Mouse (Mus musculus) adrenal gland, adult 2 months (tissue): ENCODE data around the gene Cyp39a1. TPM values are rescaled to one million over a fixed set of nuclear protein-coding genes. Genes with fewer than 3 reads are reported as not detected.

Experiments
- DNase-seq: peaks from one replicate; pipeline ENCODE4 v3.0.0; 2021
- polyA plus RNA-seq: library from polyadenylated mRNA; depleted of rRNA; stranded (reverse); fragments of >200 nt; gene quantifications from 2 replicates; pipeline ENCODE4 v1.2.3, GENCODE M21; 2012; rRNA removed
- total RNA-seq, 2 experiments: library from RNA; stranded (reverse); gene quantifications; 2 replicates each; pipeline ENCODE4 v1.2.3; 2021

Gene Cyp39a1
- total and polyA plus RNA-seq, 3 experiments: 0.27 to 2.2 (median 2.0) TPM

- peak; percentile 35 for DNase-seq
These were observed 91.5 kb downstream of the Cyp39a1 start for GRCm38 (mm10) chr17:43758607-43759259.

GRCm38 (mm10) chr17:43784531-43784930 lies 117.3 kb downstream of the Cyp39a1 start:
- DNase-seq: peak; percentile 13

- DNase-seq: no peak
These were observed 121.0 kb downstream of the Cyp39a1 start for GRCm38 (mm10) chr17:43788222-43788621.

- DNase-seq: no peak
These were observed 122.2 kb downstream of the Cyp39a1 start for GRCm38 (mm10) chr17:43789376-43789775.

DNA sequence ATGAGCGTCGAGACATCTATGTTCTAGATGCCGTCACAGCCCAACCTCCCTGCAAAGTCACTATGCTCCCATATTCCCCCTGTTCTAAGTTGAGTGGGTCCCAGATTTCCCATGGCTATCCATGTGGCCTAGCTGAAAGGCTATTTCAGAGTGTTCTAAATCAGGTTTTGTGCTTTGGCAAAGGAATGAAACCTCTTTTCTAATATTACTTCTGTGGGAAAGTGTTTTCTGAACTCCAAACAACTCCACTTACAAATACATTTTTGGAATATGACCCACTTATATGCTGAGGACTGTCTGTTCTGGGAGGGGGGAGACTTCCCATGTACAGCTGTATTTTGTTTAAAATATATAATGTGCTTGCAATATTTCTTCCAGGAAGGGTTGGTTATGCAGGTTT lies 124.5 kb downstream of the Cyp39a1 start:
- no peak for DNase-seq

- DNase-seq: no peak
These were observed 127.6 kb downstream of the Cyp39a1 start for GRCm38 (mm10) chr17:43794731-43795280.

Other genes starting within 250 kb of the Cyp39a1 start
- under 1 TPM in 1 of 2 experiments, not detected in 1; 0.14 TPM for gene Mep1a, start 164.6 kb upstream of the Cyp39a1 start, total RNA-seq
- gene Mep1a, start 164.6 kb upstream of the Cyp39a1 start, polyA plus RNA-seq: not detected in 2 replicates
- not detected for gene Ankrd66, start 123.8 kb upstream of the Cyp39a1 start, total RNA-seq
- not detected in 2 replicates for gene Ankrd66, start 123.8 kb upstream of the Cyp39a1 start, polyA plus RNA-seq
- 10 to 100 TPM; 16.7 to 20.8 TPM for gene Pla2g7, start 99.3 kb upstream of the Cyp39a1 start, total RNA-seq
- 3.2 and 3.6 TPM in 2 replicates for gene Pla2g7, start 99.3 kb upstream of the Cyp39a1 start, polyA plus RNA-seq
- gene Tdrd6, start 37.1 kb upstream of the Cyp39a1 start, total RNA-seq: not detected
- gene Tdrd6, start 37.1 kb upstream of the Cyp39a1 start, polyA plus RNA-seq: not detected in 2 replicates
- 1 to 10 TPM; 2.1 to 2.2 TPM for gene Slc25a27, start 211 bp upstream of the Cyp39a1 start, total RNA-seq
- 2.1 and 3.8 TPM in 2 replicates for gene Slc25a27, start 211 bp upstream of the Cyp39a1 start, polyA plus RNA-seq
- 1 to 10 TPM; 5.2 to 6.9 TPM for gene Rcan2, start 133.9 kb downstream of the Cyp39a1 start, total RNA-seq
- gene Rcan2, start 133.9 kb downstream of the Cyp39a1 start, polyA plus RNA-seq: 2.3 and 2.6 TPM in 2 replicates